Mouse (Mus musculus): ENCODE results near the gene Fyttd1.

- TF ChIP-seq USF1 (IDR thresholded peaks at IDR 0.05; ENCODE audit: low read depth) = no peak
- no peak for TF ChIP-seq MAX (IDR thresholded peaks at IDR 0.05; ENCODE audit: low read depth)
- no peak for TF ChIP-seq POLR2A (IDR thresholded peaks at IDR 0.05; ENCODE audit: insufficient read length, low read depth)
Measured at GRCm38 (mm10) chr16:32896126-32896525, 18.8 kb downstream of the Fyttd1 start.
